In the genomic region with DNA sequence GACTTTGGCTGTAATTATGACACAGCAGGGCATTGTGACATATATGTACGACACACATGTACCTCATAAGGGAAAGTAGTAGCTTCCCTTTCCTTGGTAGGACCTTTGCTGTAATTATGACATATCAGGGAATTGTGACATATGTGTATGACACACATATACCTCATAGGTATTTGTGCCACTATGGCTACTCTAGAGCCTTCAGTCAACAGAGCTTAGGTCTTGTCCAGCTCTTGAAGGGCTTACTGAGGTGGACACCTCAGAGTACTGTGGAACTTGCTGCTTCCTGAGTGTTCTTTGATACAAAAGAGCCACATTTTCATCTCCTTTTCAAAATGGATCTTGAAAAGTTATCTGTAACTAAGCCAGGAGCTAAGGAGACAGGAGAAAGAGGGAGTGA, we compare ENCODE assay signal across 17 mouse cellular contexts. TPM values are rescaled to one million over a fixed set of nuclear protein-coding genes. Genes with fewer than 3 reads are reported as not detected.
DNase-seq lines count a peak whose midpoint lies in the region; ATAC-seq and TF ChIP-seq lines count a peak whose summit lies in the region.
"Had no signal": no experiment of that assay in that cellular context is flagged by ENCODE, and none has a peak within 500 bp of the region (broad histone marks: within the 10 kb centered on the region; RNA-seq: fewer than 3 reads in every experiment).

No protein-coding gene starts in this region.

- DNase-seq in forebrain, embryonic 10.5 days (ENCODE audit: extremely low spot score, low spot score), result no peak
- no peak for DNase-seq in liver, postnatal 0 days
- no peak for DNase-seq in stomach, postnatal 0 days (ENCODE audit: low spot score)
- no peak for DNase-seq in cerebellum, adult 11 months
- DNase-seq: gastrocnemius, postnatal 10 days; right cerebral cortex, adult 18-20 months; thymus, adult 18-20 months had no signal

- no peak overlapping the region for H3K4me2 ChIP-seq in forebrain, embryonic 13.5 days
- H3K4me2 ChIP-seq in liver, postnatal 0 days (ENCODE audit: low read depth, low read length), result no peak overlapping the region
- H3K4me2 ChIP-seq in liver, embryonic 12.5 days, result no peak overlapping the region
- peak overlapping the region; percentile 87 for H3K4me2 ChIP-seq in stomach, embryonic 16.5 days (ENCODE audit: low read depth, low read length)
- no peak overlapping the region for H3K4me2 ChIP-seq in stomach, postnatal 0 days (replicated peaks; ENCODE audit: low read depth)
- H3K4me2 ChIP-seq in kidney, embryonic 15.5 days, result no peak overlapping the region

- TF ChIP-seq CTCF in liver, postnatal 0 days (IDR thresholded peaks at IDR 0.05; ENCODE audit: low read depth), result no peak
- TF ChIP-seq CTCF in stomach, postnatal 0 days (IDR thresholded peaks at IDR 0.05; ENCODE audit: low read depth), result no peak

- no peak overlapping the region for H3K27ac ChIP-seq in forebrain, embryonic 13.5 days
- H3K27ac ChIP-seq in forebrain, embryonic 10.5 days, result no peak overlapping the region
- no peak overlapping the region for H3K27ac ChIP-seq in liver, postnatal 0 days (ENCODE audit: low read depth)
- H3K27ac ChIP-seq in liver, embryonic 12.5 days, result no peak overlapping the region
- no peak overlapping the region for H3K27ac ChIP-seq in stomach, embryonic 16.5 days (ENCODE audit: low read length)
- no peak overlapping the region for H3K27ac ChIP-seq in stomach, postnatal 0 days (replicated peaks)
- no peak overlapping the region for H3K27ac ChIP-seq in kidney, embryonic 15.5 days
- H3K27ac ChIP-seq: kidney, postnatal 0 days; lung, embryonic 15.5 days had no signal

- WGBS in forebrain, embryonic 13.5 days, result 82% methylated on average over 1 of the region's 1 CpGs
- WGBS in forebrain, embryonic 10.5 days, result 78% methylated on average over 1 of the region's 1 CpGs
- WGBS in liver, postnatal 0 days (ENCODE audit: insufficient replicate concordance), result 50% methylated on average over 1 of the region's 1 CpGs
- WGBS in liver, embryonic 12.5 days (ENCODE audit: insufficient replicate concordance), result 58% methylated on average over 1 of the region's 1 CpGs
- WGBS in stomach, embryonic 16.5 days, result 77% methylated on average over 1 of the region's 1 CpGs
- WGBS in stomach, postnatal 0 days, result 79% methylated on average over 1 of the region's 1 CpGs
- 91% methylated on average over 1 of the region's 1 CpGs for WGBS in kidney, embryonic 15.5 days

- H3K27me3 ChIP-seq in forebrain, embryonic 13.5 days, result peaks cover 17% of the 10 kb centered on the region; the same call in 1 of the 2 replicates
- peaks cover 34% of the 10 kb centered on the region for H3K27me3 ChIP-seq in forebrain, embryonic 10.5 days (ENCODE audit: poor library complexity, severe bottlenecking)
- peaks cover 15% of the 10 kb centered on the region; the same call in 1 of the 2 replicates for H3K27me3 ChIP-seq in liver, postnatal 0 days (ENCODE audit: insufficient read depth, low read length)
- H3K27me3 ChIP-seq in liver, embryonic 12.5 days (replicated peaks), result peaks cover 24% of the 10 kb centered on the region
- no peaks in the 10 kb centered on the region for H3K27me3 ChIP-seq in stomach, embryonic 16.5 days (ENCODE audit: control insufficient read depth, insufficient read depth, low read length)
- no peaks in the 10 kb centered on the region for H3K27me3 ChIP-seq in stomach, postnatal 0 days (ENCODE audit: control insufficient read depth, insufficient read depth, low read length)
- no peaks in the 10 kb centered on the region for H3K27me3 ChIP-seq in kidney, embryonic 15.5 days
- H3K27me3 ChIP-seq: lung, embryonic 15.5 days; Patski had no signal

- H3K9me3 ChIP-seq in forebrain, embryonic 13.5 days (replicated peaks), result no peaks in the 10 kb centered on the region
- no peaks in the 10 kb centered on the region for H3K9me3 ChIP-seq in forebrain, embryonic 10.5 days
- no peaks in the 10 kb centered on the region for H3K9me3 ChIP-seq in liver, postnatal 0 days (ENCODE audit: low read length)
- H3K9me3 ChIP-seq in liver, embryonic 12.5 days (replicated peaks), result no peaks in the 10 kb centered on the region
- H3K9me3 ChIP-seq in stomach, embryonic 16.5 days (replicated peaks; ENCODE audit: control insufficient read depth, low read length), result no peaks in the 10 kb centered on the region
- H3K9me3 ChIP-seq in stomach, postnatal 0 days (ENCODE audit: control insufficient read depth, low read length), result no peaks in the 10 kb centered on the region
- no peaks in the 10 kb centered on the region for H3K9me3 ChIP-seq in kidney, embryonic 15.5 days (replicated peaks)
- H3K9me3 ChIP-seq: lung, embryonic 15.5 days had no signal

- peaks cover 5% of the 10 kb centered on the region; the same call in 1 of the 2 replicates for H3K4me1 ChIP-seq in forebrain, embryonic 13.5 days
- peaks cover 7% of the 10 kb centered on the region; the same call in 1 of the 2 replicates for H3K4me1 ChIP-seq in forebrain, embryonic 10.5 days
- H3K4me1 ChIP-seq in liver, postnatal 0 days (ENCODE audit: insufficient read depth), result no peaks in the 10 kb centered on the region
- no peaks in the 10 kb centered on the region for H3K4me1 ChIP-seq in liver, embryonic 12.5 days
- peaks cover 2% of the 10 kb centered on the region; the same call in 1 of the 2 replicates for H3K4me1 ChIP-seq in stomach, embryonic 16.5 days (ENCODE audit: control insufficient read depth, insufficient read depth, low read length)
- no peaks in the 10 kb centered on the region for H3K4me1 ChIP-seq in stomach, postnatal 0 days (replicated peaks; ENCODE audit: control insufficient read depth, insufficient read depth)
- no peaks in the 10 kb centered on the region for H3K4me1 ChIP-seq in kidney, embryonic 15.5 days
- H3K4me1 ChIP-seq: lung, embryonic 15.5 days had no signal

- 0 out of 2 replicates have a peak, but pooled peaks have one; percentile 36 for ATAC-seq in forebrain, embryonic 13.5 days
- ATAC-seq in liver, postnatal 0 days, result peak; percentile 23; the same call in 1 of the 2 replicates
- ATAC-seq in liver, embryonic 12.5 days, result no peak
- no peak for ATAC-seq in stomach, embryonic 16.5 days (ENCODE audit: insufficient read depth, low FRiP score)
- no peak for ATAC-seq in stomach, postnatal 0 days (ENCODE audit: low FRiP score, low TSS enrichment)
- ATAC-seq in kidney, embryonic 15.5 days (replicated peaks; ENCODE audit: low FRiP score), result no peak
- ATAC-seq: CD4-positive, CD25-positive, alpha-beta regulatory T cell, adult 4 months; inflammation-experienced regulatory T-cells, adult 6 months had no signal

- no peak overlapping the region for H3K4me3 ChIP-seq in forebrain, embryonic 13.5 days
- no peak overlapping the region; the same call in 1 of the 2 replicates for H3K4me3 ChIP-seq in forebrain, embryonic 10.5 days
- no peak overlapping the region for H3K4me3 ChIP-seq in liver, postnatal 0 days (ENCODE audit: low read depth, low read length)
- H3K4me3 ChIP-seq in liver, embryonic 12.5 days, result no peak overlapping the region
- H3K4me3 ChIP-seq in stomach, embryonic 16.5 days (replicated peaks; ENCODE audit: low read length), result no peak overlapping the region
- H3K4me3 ChIP-seq in stomach, postnatal 0 days (ENCODE audit: low read depth, low read length), result no peak overlapping the region
- no peak overlapping the region for H3K4me3 ChIP-seq in kidney, embryonic 15.5 days (replicated peaks)

- H3K9ac ChIP-seq in forebrain, embryonic 13.5 days, result no peak overlapping the region
- H3K9ac ChIP-seq in liver, postnatal 0 days (replicated peaks), result no peak overlapping the region
- no peak overlapping the region for H3K9ac ChIP-seq in liver, embryonic 12.5 days
- no peak overlapping the region for H3K9ac ChIP-seq in stomach, embryonic 16.5 days (ENCODE audit: low read length)
- no peak overlapping the region for H3K9ac ChIP-seq in stomach, postnatal 0 days (ENCODE audit: low read length)
- no peak overlapping the region for H3K9ac ChIP-seq in kidney, embryonic 15.5 days

- TF ChIP-seq EP300 in liver, postnatal 0 days (IDR thresholded peaks at IDR 0.05; ENCODE audit: low read depth), result no peak
- no peak for TF ChIP-seq EP300 in stomach, postnatal 0 days (optimal IDR thresholded peaks at IDR 0.05)

- no peaks in the 10 kb centered on the region for H3K36me3 ChIP-seq in forebrain, embryonic 13.5 days (ENCODE audit: poor library complexity, severe bottlenecking)
- H3K36me3 ChIP-seq in forebrain, embryonic 10.5 days (replicated peaks), result no peaks in the 10 kb centered on the region
- no peaks in the 10 kb centered on the region for H3K36me3 ChIP-seq in liver, postnatal 0 days (replicated peaks; ENCODE audit: insufficient read depth, low read length)
- no peaks in the 10 kb centered on the region for H3K36me3 ChIP-seq in liver, embryonic 12.5 days
- no peaks in the 10 kb centered on the region for H3K36me3 ChIP-seq in stomach, embryonic 16.5 days (ENCODE audit: control insufficient read depth, insufficient read depth, low read length)
- H3K36me3 ChIP-seq in stomach, postnatal 0 days (ENCODE audit: control insufficient read depth, insufficient read depth, low read length), result no peaks in the 10 kb centered on the region
- H3K36me3 ChIP-seq in kidney, embryonic 15.5 days, result no peaks in the 10 kb centered on the region
- H3K36me3 ChIP-seq: lung, embryonic 15.5 days had no signal

RNA-seq across cellular contexts. Expression of gene Cftr, which starts 0.9 kb away (rescaled TPM):
- polyA plus RNA-seq in forebrain, embryonic 13.5 days (2015; fragmentation: Nextera tagmentation; extraction: Ambion mirVana), result 0.08 and 0.15 TPM in 2 replicates
- 0.14 and 0.16 TPM in 2 replicates for polyA plus RNA-seq in forebrain, embryonic 10.5 days (2016; fragmentation: Nextera tagmentation; extraction: Ambion mirVana)
- polyA plus RNA-seq in liver, postnatal 0 days (2015; fragmentation: Nextera tagmentation; extraction: Ambion mirVana), result 0.05 TPM in 2 replicates
- 0.05 and 0.14 TPM in 2 replicates for polyA plus RNA-seq in liver, embryonic 12.5 days (2016; fragmentation: Nextera tagmentation; extraction: Ambion mirVana)
- polyA plus RNA-seq in stomach, embryonic 16.5 days (2015; fragmentation: Nextera tagmentation; extraction: Ambion mirVana), result 3.9 and 4.4 TPM in 2 replicates
- 0.50 and 0.57 TPM in 2 replicates for polyA plus RNA-seq in stomach, postnatal 0 days (2015; fragmentation: Nextera tagmentation; extraction: Ambion mirVana)
- polyA plus RNA-seq in kidney, embryonic 15.5 days (2015; fragmentation: Nextera tagmentation; extraction: Ambion mirVana), result 4.2 and 4.7 TPM in 2 replicates
- polyA plus RNA-seq: CD4-positive, CD25-positive, alpha-beta regulatory T cell, adult 4 months; forebrain, embryonic 11.5 days; inflammation-experienced regulatory T-cells, adult 6 months had no signal

Comparison
In these comparisons a context has a peak if more than half of its experiments do, and no peak if none do; other contexts are left out.
1. ATAC-seq: peak in forebrain, embryonic 13.5 days (single experiment) and liver, postnatal 0 days (single experiment); none in liver, embryonic 12.5 days (single experiment), stomach, embryonic 16.5 days (single experiment), stomach, postnatal 0 days (single experiment) and kidney, embryonic 15.5 days (single experiment).